Comparison of ENCODE assay signal across 23 mouse cellular contexts in genomic region chr7:49319981-49320380, GRCm38 (mm10).
A peak's percentile ranks its signal among the peaks of the same experiment; 100 is the strongest.
DNase-seq lines count a peak whose midpoint lies in the region; ATAC-seq and TF ChIP-seq lines count a peak whose summit lies in the region.
"Had no signal": no experiment of that assay in that cellular context is flagged by ENCODE, and none has a peak within 500 bp of the region (broad histone marks: within the 10 kb centered on the region; RNA-seq: fewer than 3 reads in every experiment).

No protein-coding gene starts in this region.

- peaks cover 21% of the 10 kb centered on the region for H3K4me1 ChIP-seq in liver, embryonic 11.5 days (replicated peaks; ENCODE audit: control insufficient read depth, insufficient read depth, low read length)
- H3K4me1 ChIP-seq in liver, embryonic 15.5 days (replicated peaks) = peaks cover 55% of the 10 kb centered on the region
- H3K4me1 ChIP-seq in thymus, adult 2 months (replicated peaks; ENCODE audit: control insufficient read depth, insufficient read depth, low read length) = no peaks in the 10 kb centered on the region
- peaks cover 44% of the 10 kb centered on the region for H3K4me1 ChIP-seq in intestine, embryonic 15.5 days (replicated peaks)

- peak overlapping the region; percentile 85; the same call in 1 of the 2 replicates for H3K27ac ChIP-seq in liver, embryonic 11.5 days (ENCODE audit: low read depth, low read length)
- peak overlapping the region; percentile 95 for H3K27ac ChIP-seq in liver, embryonic 15.5 days (replicated peaks)
- no peak overlapping the region for H3K27ac ChIP-seq in thymus, adult 2 months (ENCODE audit: control insufficient read depth, insufficient read depth, low read length)
- no peak overlapping the region for H3K27ac ChIP-seq in intestine, embryonic 15.5 days
- H3K27ac ChIP-seq: embryonic facial prominence, embryonic 15.5 days; forebrain, embryonic 12.5 days; heart, adult 2 months; heart, embryonic 15.5 days; hindbrain, embryonic 13.5 days had no signal

- ATAC-seq in liver, embryonic 11.5 days (replicated peaks; ENCODE audit: low FRiP score) = peak; percentile 72
- ATAC-seq in liver, embryonic 15.5 days (ENCODE audit: insufficient read depth) = peak; percentile 66
- ATAC-seq in megakaryocyte-erythroid progenitor cell, adult 5-6 weeks (replicated peaks; ENCODE audit: low FRiP score, low TSS enrichment, poor library complexity, severe bottlenecking) = 0 out of 2 replicates have a peak, but pooled peaks have one; percentile 4
- no peak for ATAC-seq in intestine, embryonic 15.5 days
- ATAC-seq: activated CD4-positive, CD25-positive, alpha-beta regulatory T cell, adult 4 months; forebrain, embryonic 16.5 days; Patski had no signal

- H3K9ac ChIP-seq in liver, embryonic 11.5 days (ENCODE audit: low read depth, low read length) = no peak overlapping the region
- H3K9ac ChIP-seq in liver, embryonic 15.5 days = no peak overlapping the region
- no peak overlapping the region for H3K9ac ChIP-seq in intestine, embryonic 15.5 days
- H3K9ac ChIP-seq: embryonic facial prominence, embryonic 15.5 days; forebrain, embryonic 12.5 days; heart, embryonic 15.5 days; hindbrain, embryonic 13.5 days had no signal

- WGBS in liver, embryonic 11.5 days = 43% methylated on average over 1 of the region's 1 CpGs
- WGBS in liver, embryonic 15.5 days (ENCODE audit: insufficient replicate concordance) = 24% methylated on average over 1 of the region's 1 CpGs
- 75% methylated on average over 1 of the region's 1 CpGs for WGBS in thymus, adult 2 months
- WGBS in intestine, embryonic 15.5 days = 67% methylated on average over 1 of the region's 1 CpGs

- no peak for TF ChIP-seq POLR2A in thymus, adult 2 months (IDR thresholded peaks at IDR 0.05; ENCODE audit: control insufficient read depth, extremely low read depth, insufficient read depth, low read length, poor library complexity)

- no peaks in the 10 kb centered on the region for H3K27me3 ChIP-seq in liver, embryonic 11.5 days (replicated peaks; ENCODE audit: control insufficient read depth, insufficient read depth, low read length)
- H3K27me3 ChIP-seq in liver, embryonic 15.5 days = no peaks in the 10 kb centered on the region
- H3K27me3 ChIP-seq in thymus, adult 2 months (ENCODE audit: control insufficient read depth, insufficient read depth, low read length) = no peaks in the 10 kb centered on the region
- no peaks in the 10 kb centered on the region for H3K27me3 ChIP-seq in intestine, embryonic 15.5 days (replicated peaks)
- H3K27me3 ChIP-seq: embryonic facial prominence, embryonic 15.5 days; forebrain, embryonic 12.5 days; heart, embryonic 15.5 days; hindbrain, embryonic 13.5 days; Patski had no signal

- H3K36me3 ChIP-seq in liver, embryonic 11.5 days (ENCODE audit: control insufficient read depth, insufficient read depth, low read length) = no peaks in the 10 kb centered on the region
- no peaks in the 10 kb centered on the region for H3K36me3 ChIP-seq in liver, embryonic 15.5 days (replicated peaks)
- no peaks in the 10 kb centered on the region for H3K36me3 ChIP-seq in thymus, adult 2 months (ENCODE audit: control insufficient read depth, insufficient read depth, low read length)
- H3K36me3 ChIP-seq in intestine, embryonic 15.5 days = no peaks in the 10 kb centered on the region
- H3K36me3 ChIP-seq: embryonic facial prominence, embryonic 15.5 days; forebrain, embryonic 12.5 days; heart, embryonic 15.5 days; hindbrain, embryonic 13.5 days had no signal

- TF ChIP-seq CTCF in thymus, adult 2 months (IDR thresholded peaks at IDR 0.05; ENCODE audit: borderline replicate concordance, control insufficient read depth, extremely low read depth, insufficient read depth, low read length, poor library complexity) = no peak

- no peak overlapping the region for H3K4me2 ChIP-seq in liver, embryonic 11.5 days
- peak overlapping the region; percentile 36 for H3K4me2 ChIP-seq in liver, embryonic 15.5 days
- no peak overlapping the region for H3K4me2 ChIP-seq in intestine, embryonic 15.5 days (replicated peaks)
- H3K4me2 ChIP-seq: embryonic facial prominence, embryonic 15.5 days; forebrain, embryonic 12.5 days; heart, embryonic 11.5 days; heart, embryonic 15.5 days; hindbrain, embryonic 13.5 days had no signal

- DNase-seq in spleen, adult 12 weeks (ENCODE audit: low spot score) = peak; percentile 7
- no peak for DNase-seq in spleen, postnatal 4 days (ENCODE audit: low spot score in 2 of 2)
- DNase-seq in liver, embryonic 11.5 days (ENCODE audit: low spot score) = no peak
- DNase-seq in thymus, adult 2 months = no peak
- no peak for DNase-seq in right cerebral cortex, adult 2 months (ENCODE audit: low spot score in 2 of 2)
- DNase-seq: adrenal gland, postnatal 14 days; cerebellum, adult 2 months; cerebellum, postnatal 10 days; embryo, embryonic 11 days; gastrocnemius, postnatal 10 days; heart, adult 2 months; heart, postnatal 14 days had no signal

- no peaks in the 10 kb centered on the region for H3K9me3 ChIP-seq in liver, embryonic 11.5 days (ENCODE audit: control insufficient read depth, low read length)
- no peaks in the 10 kb centered on the region for H3K9me3 ChIP-seq in liver, embryonic 15.5 days (replicated peaks)
- no peaks in the 10 kb centered on the region for H3K9me3 ChIP-seq in intestine, embryonic 15.5 days
- H3K9me3 ChIP-seq: embryonic facial prominence, embryonic 15.5 days; forebrain, embryonic 12.5 days; heart, embryonic 15.5 days; hindbrain, embryonic 13.5 days had no signal

- H3K4me3 ChIP-seq in liver, embryonic 11.5 days (ENCODE audit: low read depth, low read length) = no peak overlapping the region
- no peak overlapping the region for H3K4me3 ChIP-seq in liver, embryonic 15.5 days (replicated peaks)
- no peak overlapping the region for H3K4me3 ChIP-seq in thymus, adult 2 months (ENCODE audit: control insufficient read depth, insufficient read depth, low read length)
- no peak overlapping the region for H3K4me3 ChIP-seq in intestine, embryonic 15.5 days (replicated peaks)
- H3K4me3 ChIP-seq: embryonic facial prominence, embryonic 15.5 days; forebrain, embryonic 12.5 days; heart, adult 2 months; heart, embryonic 15.5 days; hindbrain, embryonic 13.5 days had no signal

Comparison
In these comparisons a context has a peak if more than half of its experiments do, and no peak if none do; other contexts are left out.
1. H3K27ac ChIP-seq: peak in liver, embryonic 11.5 days (single experiment) and liver, embryonic 15.5 days (single experiment); none in thymus, adult 2 months (single experiment) and intestine, embryonic 15.5 days (single experiment).